Mouse (Mus musculus) thymus, postnatal 4 days (tissue): ENCODE measurements around the gene Flii.

Source experiments
- DNase-seq: peaks from one replicate; pipeline ENCODE4 v3.0.0; 2021

Flii gene

DNA sequence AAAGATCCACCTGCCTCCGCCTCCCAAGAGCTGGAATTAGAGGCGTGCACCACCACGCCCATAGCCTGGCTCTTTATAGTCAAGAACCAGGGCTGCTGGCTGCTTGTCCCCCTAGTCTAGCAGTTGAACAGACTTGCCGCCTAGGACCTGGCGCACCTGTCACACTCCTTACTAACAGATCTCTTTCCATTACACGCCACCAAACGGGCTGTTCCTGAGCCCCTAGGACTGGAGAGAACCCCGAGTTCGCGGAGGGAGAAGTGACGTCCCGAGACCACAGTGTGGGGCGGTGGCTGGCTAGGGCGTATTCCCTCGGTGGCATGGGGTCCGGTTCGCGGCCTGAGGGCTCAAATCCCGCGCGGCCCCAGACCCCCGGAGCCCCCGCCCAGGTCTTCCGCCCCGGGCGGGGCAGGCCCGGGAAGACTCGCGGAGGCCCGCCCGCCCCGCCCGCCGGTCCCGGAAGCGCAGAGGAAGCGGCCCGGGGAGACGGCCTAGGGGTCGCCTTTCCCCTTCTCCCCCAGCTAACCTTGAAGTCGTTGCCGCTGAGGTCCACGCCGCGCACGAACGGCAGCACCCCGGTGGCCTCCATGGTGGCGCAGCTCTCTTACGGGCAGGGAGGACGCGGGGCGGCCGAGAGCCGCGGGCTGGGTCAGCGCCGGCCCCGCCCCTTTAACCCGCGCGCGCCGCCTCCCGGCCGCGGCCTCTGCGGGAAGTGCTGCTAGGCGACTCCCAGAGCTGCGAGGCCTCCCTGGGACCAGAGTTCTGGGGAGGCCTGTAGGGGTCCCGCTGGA lies at the start of gene Flii:
TSS of gene Flii (minus strand) at position 663 of the 791 bp plus-strand sequence.
- peak; percentile 91 for DNase-seq

DNA sequence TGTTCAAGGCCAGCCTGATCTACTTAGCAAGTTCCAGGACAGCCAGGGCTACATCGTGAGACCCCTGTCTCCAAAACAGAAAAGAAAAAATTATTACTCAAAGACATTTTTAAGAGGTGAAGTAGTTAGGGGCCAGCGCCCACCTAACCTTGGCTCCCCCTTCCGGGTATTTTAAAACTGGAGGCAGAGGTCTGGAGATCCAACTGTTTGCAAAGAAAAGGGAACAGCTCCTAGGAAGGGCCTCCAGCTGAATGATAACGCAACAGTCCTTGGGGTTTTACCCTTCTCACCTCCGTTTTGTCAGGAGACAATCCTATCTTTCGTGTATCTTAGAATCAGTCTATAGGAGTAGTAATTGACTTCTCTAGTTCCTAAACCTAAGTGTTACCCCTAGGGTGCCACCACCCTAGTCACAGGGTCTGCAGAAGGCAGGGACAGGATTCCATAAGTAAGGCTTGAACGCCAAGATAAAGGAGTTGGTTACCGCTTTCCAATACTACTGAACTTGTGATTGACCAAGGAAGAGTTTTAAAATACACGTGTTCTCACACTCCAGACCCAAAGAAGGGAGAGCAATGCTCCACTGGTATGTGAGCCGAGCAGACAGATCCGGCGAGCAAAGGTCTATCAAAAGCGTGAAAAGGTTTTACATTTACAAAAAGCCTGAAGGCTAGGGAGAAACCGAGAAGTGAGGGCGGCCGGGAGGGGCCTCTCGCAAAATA lies 49.2 kb upstream of the Flii start:
- no peak for DNase-seq

DNA sequence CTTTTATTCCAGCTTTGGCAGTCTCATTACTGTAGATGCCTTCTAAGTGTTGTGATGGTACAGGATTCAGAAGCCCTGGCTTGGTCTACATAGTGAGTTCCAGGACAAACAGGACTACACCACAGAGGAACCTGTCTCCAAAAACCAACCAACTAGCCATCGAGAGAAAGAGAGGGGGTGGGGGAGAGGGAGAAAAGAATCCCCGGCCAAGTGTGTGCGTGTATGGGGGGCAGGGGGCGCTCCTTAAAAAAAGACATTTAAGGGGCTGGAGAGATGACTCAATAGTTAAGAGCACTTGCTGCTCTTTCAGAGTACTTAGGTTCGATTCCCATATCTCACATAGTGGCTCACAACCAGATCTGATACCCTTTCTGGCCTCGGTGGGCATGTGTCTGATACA lies 48.5 kb upstream of the Flii start:
- peak; percentile 15 for DNase-seq

DNA sequence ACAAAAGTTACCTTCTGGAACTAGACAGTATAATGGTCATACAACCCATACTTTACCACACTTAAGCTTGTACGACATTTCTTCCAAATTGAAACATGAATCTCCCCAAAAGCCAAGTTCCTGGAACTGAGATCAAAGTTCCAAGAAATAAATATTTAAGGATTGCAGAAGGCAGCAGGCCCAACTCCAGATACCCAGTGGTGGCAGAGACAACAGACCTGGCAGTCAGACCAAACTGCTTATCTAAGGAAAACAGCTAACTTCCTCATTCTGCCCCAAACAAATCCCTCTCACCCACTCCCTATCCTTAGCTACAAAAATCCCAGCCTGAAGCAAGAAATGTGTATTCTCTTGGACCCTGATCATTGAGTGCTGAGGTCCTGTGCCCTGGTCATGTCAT lies 47.8 kb upstream of the Flii start:
- no peak for DNase-seq

DNA sequence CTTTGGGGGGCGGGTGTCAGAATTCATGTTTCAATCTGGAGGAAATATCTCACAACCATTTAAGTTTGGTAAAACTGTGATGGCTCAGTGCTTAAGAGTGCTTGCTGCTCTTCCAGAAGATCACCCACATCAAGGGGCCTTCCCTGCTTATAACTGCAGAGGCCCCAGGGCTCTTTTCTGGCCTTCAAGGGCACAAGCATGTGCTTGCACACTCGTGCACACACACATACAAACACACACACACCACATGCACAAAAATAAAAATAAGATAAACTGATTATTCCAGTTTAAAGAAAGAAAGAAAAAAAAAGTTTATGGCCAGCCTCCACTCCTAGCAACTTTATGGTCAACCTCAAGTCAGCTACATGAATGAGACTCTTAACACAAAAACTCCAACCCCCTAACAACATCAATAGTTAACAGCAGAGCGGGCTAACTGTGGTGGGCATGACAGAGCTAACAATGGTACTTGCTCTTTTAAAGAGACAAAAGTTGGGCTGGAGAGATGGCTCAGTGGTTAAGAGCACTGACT lies 47.2 kb upstream of the Flii start:
- no peak for DNase-seq

DNA sequence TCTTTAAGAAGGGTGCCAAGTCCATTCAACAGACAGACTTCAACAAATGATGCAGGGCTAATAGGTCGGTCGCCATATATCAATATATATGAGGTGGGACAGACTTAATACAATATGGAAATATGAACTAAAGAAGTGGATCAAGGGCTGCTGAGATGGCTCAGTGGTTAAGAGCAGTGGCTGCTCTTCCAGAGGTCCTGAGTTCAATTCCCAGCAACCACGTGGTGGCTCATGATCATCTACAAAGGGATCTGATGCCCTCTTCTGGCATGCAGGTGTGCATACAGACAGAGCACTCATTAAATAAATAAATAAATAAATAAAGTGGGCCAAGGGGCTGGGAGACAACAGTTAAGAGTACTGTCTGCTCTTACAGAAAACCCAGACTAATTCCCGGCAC lies 45.1 kb upstream of the Flii start:
- DNase-seq = no peak

DNA sequence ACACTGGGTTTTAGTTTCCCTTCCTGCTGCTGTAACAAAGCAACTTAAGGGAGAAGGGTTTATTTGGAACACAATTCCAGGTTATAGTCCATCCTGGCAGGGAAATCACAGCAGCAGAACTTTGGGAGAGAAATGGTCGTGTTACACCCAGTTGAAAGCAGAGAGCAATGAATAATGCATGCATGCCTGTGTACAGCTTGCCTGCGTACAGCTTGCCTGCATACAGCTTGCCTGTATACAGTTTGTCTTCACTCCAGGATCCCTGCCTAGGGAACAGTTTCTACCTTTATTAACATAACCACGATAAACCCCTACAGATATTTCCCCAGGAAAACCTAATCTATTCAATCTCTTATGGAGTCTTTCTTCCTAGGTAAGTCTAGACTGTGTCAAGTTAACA lies 43.7 kb upstream of the Flii start:
- DNase-seq = no peak

DNA sequence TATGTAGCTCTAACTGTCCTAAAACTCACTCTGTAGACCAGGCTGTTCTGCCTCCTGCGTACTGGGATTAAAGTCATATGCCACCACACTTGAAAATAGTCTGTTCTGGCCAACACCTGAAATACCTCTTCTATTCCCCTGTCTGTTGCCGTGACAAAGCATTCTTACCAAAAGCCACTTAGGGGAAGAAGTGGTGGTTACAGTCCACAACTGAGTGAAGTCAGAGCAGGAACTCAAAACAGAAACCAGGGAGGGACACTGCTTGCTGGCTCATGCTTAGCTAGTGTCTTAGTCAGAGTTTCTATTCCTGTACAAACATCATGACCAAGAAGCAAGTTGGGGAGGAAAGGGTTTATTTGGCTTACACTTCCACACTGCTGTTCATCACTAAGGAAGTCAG lies 42.3 kb upstream of the Flii start:
- DNase-seq = no peak

DNA sequence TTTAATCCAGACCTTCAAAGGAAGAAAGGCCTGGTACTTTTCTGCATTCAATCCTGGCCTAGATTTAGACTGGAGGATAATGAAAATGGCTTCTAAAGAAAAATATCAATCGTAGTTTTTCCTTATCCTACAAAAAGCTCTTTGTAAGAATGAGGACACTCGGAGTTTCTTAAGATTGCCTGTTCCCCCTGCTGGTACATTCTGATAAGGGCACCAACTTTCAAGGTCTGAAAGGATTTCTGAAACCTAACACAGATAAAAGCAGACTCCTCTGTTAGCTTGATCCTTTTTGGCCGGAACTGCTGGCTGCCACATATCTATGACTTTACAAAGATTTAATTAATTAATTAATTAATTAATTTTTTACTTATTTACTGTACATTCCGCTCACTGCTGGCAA lies 39.9 kb upstream of the Flii start:
- no peak for DNase-seq

DNA sequence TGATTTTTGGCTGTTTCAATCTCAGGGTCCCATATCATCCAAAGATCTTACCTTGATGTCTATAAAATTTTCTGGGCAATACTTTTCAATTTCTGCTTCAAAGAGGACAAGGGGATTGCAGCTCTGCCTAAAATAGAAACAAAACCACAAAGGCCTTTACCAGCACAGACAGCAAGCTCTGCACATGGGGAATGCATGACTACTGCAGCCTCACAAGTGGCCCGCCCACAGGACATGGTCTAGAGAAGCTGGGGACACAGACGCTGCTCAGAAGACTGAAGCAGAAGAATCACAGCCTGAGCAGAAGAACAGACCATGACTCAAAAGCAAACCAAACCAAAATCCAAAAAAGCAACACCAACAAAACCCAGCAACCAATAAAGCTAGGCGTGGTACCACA lies 34.6 kb upstream of the Flii start:
- DNase-seq = no peak

DNA sequence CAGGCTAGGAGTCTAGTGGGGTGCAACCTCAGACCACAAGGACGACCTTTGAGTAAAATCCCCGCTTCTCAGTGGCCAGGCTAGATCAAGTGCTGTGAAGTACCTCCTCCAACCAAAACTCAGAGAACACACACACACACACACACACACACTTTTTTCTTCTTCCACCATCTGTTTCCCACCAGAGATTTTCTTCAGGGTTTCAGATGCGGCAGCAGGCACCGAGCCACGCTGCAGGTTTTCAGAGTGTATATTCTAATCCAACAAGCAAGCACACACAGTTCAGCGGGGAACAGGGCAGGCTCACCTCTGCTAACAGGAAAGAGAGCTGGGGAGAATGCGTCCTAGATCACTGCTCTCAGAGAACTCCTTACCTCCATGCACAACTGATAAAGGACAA lies 28.5 kb upstream of the Flii start:
- DNase-seq = no peak

DNA sequence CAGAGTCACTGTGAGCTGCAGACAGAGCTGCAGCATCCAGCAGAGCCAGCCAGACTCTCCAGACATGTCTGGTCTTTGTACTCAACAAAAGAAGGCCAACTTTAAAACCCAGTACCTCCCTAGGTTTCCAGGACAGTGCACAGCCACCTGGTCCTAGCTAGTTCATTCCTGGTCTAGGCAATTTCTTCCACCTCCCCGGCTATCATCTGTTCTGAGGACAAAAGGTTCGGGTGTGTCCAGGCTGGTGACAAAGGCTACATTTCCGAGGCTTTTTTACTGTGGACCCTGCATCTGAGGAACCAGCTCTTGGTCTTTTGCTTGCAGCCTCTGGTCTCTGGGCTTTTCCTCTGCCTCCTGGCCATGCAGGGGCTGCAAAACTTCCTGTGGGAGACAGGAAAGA lies 13.3 kb upstream of the Flii start:
- DNase-seq = no peak

DNA sequence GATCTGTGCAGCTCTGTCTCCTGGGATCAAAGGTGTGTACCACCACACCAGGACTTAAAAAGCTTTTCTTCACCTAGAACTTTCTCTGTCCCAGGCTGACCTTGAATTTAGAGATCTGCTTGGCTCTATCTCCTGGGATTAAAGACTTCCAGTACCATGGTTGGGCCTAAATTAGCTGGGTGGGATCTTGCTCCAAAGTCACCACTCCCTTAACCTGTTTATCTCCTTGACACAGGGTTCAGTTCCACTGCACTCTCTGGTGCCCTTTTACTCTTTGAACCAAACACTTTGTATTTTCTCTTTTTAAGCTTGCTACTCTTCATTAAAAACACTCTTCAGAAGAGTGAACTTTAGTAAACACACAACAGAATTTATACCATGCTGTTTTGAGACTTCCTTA lies 10.4 kb upstream of the Flii start:
- DNase-seq = no peak

DNA sequence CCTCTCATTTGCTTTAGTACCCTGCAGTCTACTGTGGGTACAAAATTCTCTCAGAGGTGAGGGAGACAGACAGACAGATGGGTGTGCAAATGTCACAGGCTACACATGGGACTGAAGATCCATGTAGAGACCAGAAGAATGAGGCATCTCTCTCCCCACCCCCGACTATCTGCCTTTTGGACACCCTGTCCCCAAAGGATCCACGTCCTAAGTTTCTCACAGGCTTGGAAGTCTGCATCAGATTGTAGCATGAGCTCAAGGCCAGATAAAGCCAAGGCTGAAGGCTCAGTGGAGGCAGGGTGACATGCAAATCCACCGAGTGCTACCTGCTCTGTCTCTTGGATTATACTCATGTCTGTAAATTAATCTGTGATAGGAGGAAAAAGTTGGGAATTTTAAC lies 9.4 kb upstream of the Flii start:
- no peak for DNase-seq

DNA sequence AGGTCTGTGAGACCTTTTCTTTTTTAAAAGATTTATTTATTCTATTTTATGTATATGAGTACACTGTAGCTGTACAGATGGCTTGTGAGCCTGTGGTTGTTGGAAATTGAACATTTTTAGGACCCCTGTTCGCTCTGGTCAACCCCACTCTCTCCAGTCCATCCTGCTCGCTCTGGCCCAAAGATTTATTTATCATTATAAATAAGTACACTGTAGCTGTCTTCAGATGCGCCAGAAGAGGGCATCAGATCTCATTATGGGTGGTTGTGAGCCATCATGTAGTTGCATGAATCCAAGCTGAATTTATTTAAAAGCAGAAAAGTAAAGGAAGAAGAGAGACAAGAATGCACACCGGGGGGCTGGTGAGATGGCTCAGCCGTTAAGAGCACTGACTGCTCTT lies 8.1 kb upstream of the Flii start:
- no peak for DNase-seq

DNA sequence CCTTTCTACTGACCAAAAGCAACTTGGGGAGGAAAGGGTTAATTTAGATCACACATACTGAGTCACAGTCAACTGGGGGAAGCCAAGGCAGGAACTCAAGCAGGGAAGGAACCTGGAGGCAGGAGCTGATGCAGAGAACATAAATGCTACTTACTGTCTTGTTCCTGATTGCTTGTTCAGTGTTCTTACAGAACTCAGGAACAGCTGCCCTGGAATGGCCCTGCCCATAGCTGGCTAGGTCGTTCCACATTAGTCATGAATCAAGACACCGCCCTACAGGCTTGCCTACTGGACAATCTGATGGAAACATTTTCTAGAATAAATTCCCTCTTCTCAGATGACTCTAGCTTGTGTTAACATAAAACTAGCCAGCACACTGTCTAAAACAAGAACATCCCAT lies 7.1 kb upstream of the Flii start:
- DNase-seq = no peak

DNA sequence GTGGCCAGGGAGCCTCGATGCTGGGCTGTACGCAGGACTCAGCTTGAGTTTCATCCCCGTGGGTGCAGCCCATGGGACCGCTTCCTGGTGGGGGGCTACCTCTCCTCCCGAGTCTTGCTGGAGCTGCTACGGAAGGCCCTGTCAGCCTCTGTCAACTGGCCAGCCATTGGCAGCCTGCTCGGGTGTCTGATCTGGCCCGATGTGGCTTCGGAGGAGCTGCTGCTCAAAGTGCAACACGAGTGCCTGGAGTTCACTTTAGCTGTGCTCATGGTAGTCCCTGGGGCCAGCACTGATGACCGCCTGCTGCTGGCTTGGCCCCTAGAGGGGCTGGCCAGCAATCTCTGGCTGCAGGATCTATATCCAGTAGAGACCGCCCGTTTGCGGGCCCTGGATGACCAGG lies 4.2 kb upstream of the Flii start:
- no peak for DNase-seq

DNA sequence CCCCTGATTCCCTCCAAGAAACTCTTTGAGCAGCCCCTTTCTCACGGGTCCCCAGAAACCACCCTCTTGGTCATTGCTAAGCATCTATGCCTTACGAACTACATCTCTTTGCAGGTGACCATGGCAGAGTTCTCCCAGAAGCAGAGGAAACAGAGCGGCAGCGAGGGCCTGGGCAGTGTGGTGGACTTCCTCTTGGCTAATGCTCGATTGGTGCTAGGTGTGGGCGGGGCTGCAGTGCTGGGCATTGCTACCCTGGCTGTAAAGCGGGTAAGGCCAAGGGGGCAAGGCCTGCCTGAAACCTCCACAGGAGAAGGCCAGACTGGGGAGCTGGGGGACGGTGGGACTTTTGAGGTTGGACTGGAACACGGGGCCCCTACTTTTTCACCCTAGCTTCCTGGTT lies 3.1 kb upstream of the Flii start:
- peak; percentile 4 for DNase-seq

DNA sequence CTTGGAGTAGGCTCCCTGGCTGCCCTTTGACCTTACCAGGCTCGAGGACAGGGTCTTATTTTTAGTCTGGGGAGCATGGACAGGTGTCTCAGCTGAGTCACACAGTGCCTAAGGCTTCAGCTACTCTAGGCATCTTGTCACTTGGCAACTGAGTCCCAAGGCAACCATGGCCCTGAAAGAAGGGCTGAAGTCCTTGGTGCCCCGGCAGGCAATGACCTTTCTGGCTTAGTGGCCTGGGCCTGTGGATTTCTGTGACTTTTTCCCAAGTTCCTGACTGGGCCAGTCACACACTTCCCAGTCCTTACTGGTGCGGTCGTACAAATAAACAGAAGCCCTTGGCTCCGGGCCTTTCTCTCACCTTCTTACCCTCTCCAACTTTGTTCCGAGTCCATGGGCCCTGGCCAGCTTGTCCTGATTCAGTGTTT lies 2.2 kb upstream of the Flii start:
- peak; percentile 11 for DNase-seq

DNA sequence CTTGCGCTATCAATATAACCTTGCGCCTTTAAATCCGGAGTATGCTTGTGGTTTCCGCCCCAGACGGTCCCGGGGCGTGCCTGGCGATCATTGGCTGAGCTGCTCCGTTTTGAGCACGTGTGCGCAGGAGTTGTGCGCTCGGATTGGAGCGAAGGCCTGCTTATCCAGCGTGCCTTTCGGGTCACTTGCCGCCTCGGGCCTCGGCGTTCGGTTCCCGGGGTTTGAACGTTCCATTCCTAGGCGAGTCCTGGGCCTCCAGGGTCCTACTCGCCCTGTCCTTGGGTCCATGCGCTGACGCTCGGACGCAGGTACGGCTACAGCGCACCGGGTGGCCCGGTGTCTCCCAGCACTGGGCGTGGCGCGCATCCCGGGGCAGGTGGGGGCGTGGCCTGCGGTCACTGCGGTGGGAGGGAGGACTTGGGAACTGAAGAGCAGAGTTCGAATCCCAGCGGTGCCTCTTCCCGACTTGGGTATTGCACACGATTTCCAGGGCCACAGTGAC lies 1.2 kb upstream of the Flii start, which contains the start of gene Mief2:
TSS of gene Mief2 (plus strand) at position 139 of the 502 bp plus-strand sequence.
- DNase-seq = peak; percentile 91

DNA sequence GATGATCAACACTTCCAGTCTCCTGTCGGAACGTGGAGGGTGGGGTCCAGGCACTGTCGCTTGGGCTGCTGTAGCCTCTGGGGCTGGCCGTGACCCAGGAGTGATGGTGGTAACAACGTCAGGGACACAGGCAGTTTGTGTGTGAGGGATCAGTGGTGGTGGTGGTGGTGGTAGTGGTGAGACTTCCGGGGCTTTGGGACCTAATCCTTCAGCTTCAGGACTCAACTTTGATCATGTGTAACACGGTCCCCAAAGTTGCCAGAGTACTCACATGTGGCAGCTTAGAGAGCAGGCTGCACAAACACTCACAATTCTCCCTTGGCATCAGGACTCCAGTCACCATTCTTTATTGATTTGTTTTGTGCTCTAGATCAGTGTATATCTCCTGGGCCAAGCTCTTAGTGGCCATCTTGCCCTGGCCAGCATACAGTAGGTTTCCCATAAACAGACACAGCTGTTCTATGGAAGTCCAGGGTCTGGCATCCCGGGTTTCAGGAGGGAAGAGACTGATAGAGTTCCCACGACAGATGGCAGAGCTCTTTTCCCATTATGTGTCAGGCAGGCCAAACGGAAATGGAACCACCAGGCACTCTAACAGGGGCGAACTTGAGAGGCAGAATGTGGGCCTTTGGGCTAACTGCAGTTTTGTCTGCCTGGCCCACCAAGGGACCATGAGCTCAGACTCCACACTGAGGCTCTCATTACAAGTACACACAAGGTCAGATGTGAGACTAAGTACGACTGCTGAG lies 503 bp upstream of the Flii start:
- peak; percentile 32 for DNase-seq

DNA sequence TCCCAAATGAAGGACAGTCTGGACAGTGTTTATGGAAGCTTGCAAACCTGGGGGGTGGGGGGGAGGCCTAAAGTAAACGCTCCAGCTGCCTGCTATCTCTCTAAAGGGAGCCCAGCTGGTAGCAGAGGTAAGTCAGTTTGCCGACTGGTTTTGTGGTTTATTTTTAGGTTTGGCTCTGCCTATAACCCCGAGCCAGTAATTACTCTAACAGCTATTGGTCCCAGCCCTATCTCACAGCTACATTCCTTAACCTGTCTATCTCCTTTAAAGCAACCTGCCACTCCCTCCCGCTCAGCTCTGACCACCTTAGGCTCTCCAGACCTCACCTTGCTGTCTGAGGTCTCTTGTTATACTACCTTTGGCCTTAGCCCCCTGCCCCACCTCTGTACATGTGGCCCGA lies 7.8 kb downstream of the Flii start:
- no peak for DNase-seq

DNA sequence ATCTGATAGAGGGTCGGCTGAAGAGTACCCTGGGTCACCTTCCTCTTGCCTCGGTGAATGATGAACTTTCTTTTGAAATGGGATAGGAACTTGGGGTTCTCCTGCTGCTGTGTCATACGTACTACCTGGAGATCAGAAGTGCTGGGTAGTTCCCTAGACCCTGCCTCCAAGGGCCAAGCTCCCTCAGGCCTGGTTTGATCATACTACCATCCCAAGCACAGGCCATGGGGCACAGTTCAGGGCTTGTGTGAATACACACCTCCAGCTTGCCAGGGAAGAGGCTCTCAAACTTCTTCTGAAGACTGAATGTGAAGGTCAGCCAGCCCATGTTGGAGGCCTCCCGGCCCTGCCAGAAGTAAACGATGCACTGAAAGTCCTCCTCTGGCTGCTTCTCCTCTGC lies 11.2 kb downstream of the Flii start:
- DNase-seq = no peak
